Mouse (Mus musculus) forebrain, embryonic 14.5 days (tissue): Measurements from ENCODE around the gene Nxn. TPM values are rescaled to one million over a fixed set of nuclear protein-coding genes. Genes with fewer than 3 reads are reported as not detected.

ENCODE experiments used
- ATAC-seq: fragments of 200-750 bp; cut with Nextera tagmentation; 2 replicates; pipeline ENCODE4 v1.8.0; 2017; ENCODE audit warnings: mild to moderate bottlenecking, moderate library complexity
- DNase-seq: peaks from one replicate; pipeline ENCODE4 v3.0.0-alpha.2; 2015; ENCODE audit warnings: low spot score
- H3K27ac ChIP-seq: fragments of 300-500 bp; sonication (generic); 2 replicates; pipeline ENCODE4 v1.5.1; 2014; ENCODE audit warnings: low read depth, mild to moderate bottlenecking, control low read depth, low read length, moderate library complexity
- H3K27me3 ChIP-seq: fragments of 300-500 bp; sonication (generic); replicated peaks from 2 replicates; pipeline ENCODE4 v1.6.1; 2014; ENCODE audit warnings: low read length, control low read depth, mixed read lengths; ENCODE audit not compliant: control insufficient read depth, insufficient read depth
- H3K36me3 ChIP-seq: fragments of 300-500 bp; sonication (generic); 2 replicates; pipeline ENCODE4 v1.6.1; 2014; ENCODE audit warnings: low read length, control low read depth; ENCODE audit not compliant: control insufficient read depth, insufficient read depth
- H3K4me1 ChIP-seq: fragments of 300-500 bp; sonication (generic); 2 replicates; pipeline ENCODE4 v1.6.1; 2014; ENCODE audit warnings: antibody characterized with exemption, low read length, control low read depth; ENCODE audit not compliant: control insufficient read depth, insufficient read depth
- H3K4me2 ChIP-seq: fragments of 300-500 bp; sonication (generic); 2 replicates; pipeline ENCODE4 v1.6.1; 2014; ENCODE audit warnings: mild to moderate bottlenecking, control low read depth, low read length
- H3K4me3 ChIP-seq: fragments of 300-500 bp; sonication (generic); 2 replicates; pipeline ENCODE4 v1.5.1; 2014; ENCODE audit warnings: low read depth, low read length, control low read depth
- H3K9ac ChIP-seq: fragments of 300-500 bp; sonication (generic); 2 replicates; pipeline ENCODE4 v1.6.1; 2014; ENCODE audit warnings: mild to moderate bottlenecking, low read length, control low read depth, moderate library complexity
- H3K9me3 ChIP-seq: fragments of 300-500 bp; sonication (generic); replicated peaks from 2 replicates; pipeline ENCODE4 v1.6.1; 2016; ENCODE audit warnings: low read length, control low read depth, mixed read lengths; ENCODE audit not compliant: control insufficient read depth
- WGBS: fragments of 180-500 bp; shearing (Covaris S2); extraction: QIAGEN DNeasy Blood & Tissue Kit; methylation state at CpG from one replicate; pipeline ENCODE4 v1.1.7; 2014; 5-methylcytosine and 5-hydroxymethylcytosine counted together
- polyA plus RNA-seq: library from polyadenylated mRNA; unstranded; fragments of >200 nt; fragmentation: Nextera tagmentation; extraction: Ambion mirVana; gene quantifications from 2 replicates; pipeline ENCODE4 v1.2.1, GENCODE M21; 2014

The Nxn gene
- polyA plus RNA-seq, 1 experiment from 2014 or later = 21.2 TPM

DNA sequence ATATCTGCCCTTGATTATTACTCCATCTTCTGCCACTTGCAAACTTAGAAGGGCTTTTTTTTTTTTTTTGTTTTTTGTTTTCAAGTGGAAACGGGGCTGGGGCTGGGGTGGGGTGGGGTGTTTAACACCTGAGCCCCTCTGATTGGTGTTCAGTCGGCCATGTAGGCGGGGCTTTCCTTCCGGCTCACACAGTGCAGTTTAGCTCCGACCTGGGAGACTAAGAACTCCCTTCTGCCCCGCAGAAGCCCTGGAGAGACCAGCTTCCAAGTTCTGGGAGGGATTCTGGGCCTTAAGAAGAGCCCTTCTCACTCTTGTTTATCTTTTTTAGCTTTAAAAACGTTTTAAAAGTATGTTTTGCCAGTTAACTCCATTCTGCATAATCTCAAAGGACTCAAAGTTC lies 61.2 kb downstream of the Nxn start:
- Histone ChIP-seq H3K4me2 (no peak overlapping the region), H3K9me3 (no peaks in the 10 kb centered on the region), H3K4me3 (no peak overlapping the region), H3K4me1 (peaks cover 23% of the 10 kb centered on the region), H3K9ac (no peak overlapping the region), H3K36me3 (no peaks in the 10 kb centered on the region), H3K27ac (no peak overlapping the region), H3K27me3 (no peaks in the 10 kb centered on the region)
- ATAC-seq (no peak), DNase-seq (no peak)
- 9% methylated on average over 7 of the region's 7 CpGs for WGBS

DNA sequence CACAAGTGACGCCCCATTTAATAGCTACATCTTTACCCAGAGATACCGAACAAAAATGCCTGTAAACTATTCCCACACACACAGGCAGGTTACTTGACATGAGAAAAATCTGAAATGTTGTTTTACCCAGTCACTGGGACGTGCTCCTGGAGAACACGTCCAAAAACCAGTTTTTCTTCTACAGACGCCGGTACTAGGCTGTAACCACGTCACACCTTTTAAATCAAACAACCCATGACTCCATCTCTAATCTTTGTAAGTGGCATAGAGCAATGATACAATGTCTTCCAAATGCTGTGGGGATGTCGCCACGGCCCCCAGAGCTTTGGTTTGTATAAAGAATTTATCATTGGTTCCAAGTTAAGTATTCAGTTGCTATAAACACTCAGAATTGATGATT lies 61.7 kb downstream of the Nxn start:
- H3K4me1 ChIP-seq = peaks cover 22% of the 10 kb centered on the region
- H3K9me3 ChIP-seq = no peaks in the 10 kb centered on the region
- no peaks in the 10 kb centered on the region for H3K36me3 ChIP-seq
- no peak overlapping the region for H3K4me3 ChIP-seq
- no peak overlapping the region for H3K9ac ChIP-seq
- WGBS = 91% methylated on average over 9 of the region's 9 CpGs
- H3K27me3 ChIP-seq = no peaks in the 10 kb centered on the region
- no peak overlapping the region for H3K4me2 ChIP-seq
- DNase-seq = no peak
- no peak overlapping the region for H3K27ac ChIP-seq
- ATAC-seq = no peak

- H3K36me3 ChIP-seq = no peaks in the 10 kb centered on the region
- no peak for DNase-seq
- no peak overlapping the region for H3K4me2 ChIP-seq
- H3K27ac ChIP-seq = no peak overlapping the region
- H3K4me1 ChIP-seq = peaks cover 21% of the 10 kb centered on the region
- H3K27me3 ChIP-seq = no peaks in the 10 kb centered on the region
- no peak overlapping the region for H3K9ac ChIP-seq
- no peaks in the 10 kb centered on the region for H3K9me3 ChIP-seq
- H3K4me3 ChIP-seq = no peak overlapping the region
- ATAC-seq = no peak
Measured at GRCm38 (mm10) chr11:76336224-76336623, 62.7 kb downstream of the Nxn start.

GRCm38 (mm10) chr11:76334966-76335365 lies 64.0 kb downstream of the Nxn start:
- H3K9ac ChIP-seq = no peak overlapping the region
- peak; percentile 58 for DNase-seq
- H3K36me3 ChIP-seq = no peaks in the 10 kb centered on the region
- no peak overlapping the region for H3K4me2 ChIP-seq
- 11% methylated on average over 10 of the region's 10 CpGs for WGBS
- no peaks in the 10 kb centered on the region for H3K9me3 ChIP-seq
- H3K4me1 ChIP-seq = peaks cover 16% of the 10 kb centered on the region
- no peak for ATAC-seq
- H3K4me3 ChIP-seq = no peak overlapping the region
- H3K27me3 ChIP-seq = no peaks in the 10 kb centered on the region
- H3K27ac ChIP-seq = no peak overlapping the region

DNA sequence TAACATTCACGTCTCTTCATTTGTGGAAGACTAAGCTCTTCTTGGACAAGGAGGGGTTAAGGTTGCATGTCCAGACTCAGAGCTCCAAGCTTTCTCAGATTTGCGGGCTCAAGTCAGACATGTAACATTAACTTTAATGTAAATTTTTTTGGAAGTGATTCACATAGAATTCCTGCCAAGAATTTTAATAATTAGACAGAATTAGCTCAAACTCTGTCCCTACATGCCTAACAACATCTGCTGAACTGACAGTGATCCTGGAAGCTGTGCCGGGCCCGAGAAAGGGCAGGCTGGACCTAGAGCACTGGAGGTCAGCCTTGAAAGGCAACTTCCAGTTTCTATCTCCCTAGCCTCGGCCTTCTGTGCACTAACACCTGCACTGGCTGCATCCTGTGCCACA lies 66.7 kb downstream of the Nxn start:
- H3K27ac ChIP-seq = no peak overlapping the region

DNA sequence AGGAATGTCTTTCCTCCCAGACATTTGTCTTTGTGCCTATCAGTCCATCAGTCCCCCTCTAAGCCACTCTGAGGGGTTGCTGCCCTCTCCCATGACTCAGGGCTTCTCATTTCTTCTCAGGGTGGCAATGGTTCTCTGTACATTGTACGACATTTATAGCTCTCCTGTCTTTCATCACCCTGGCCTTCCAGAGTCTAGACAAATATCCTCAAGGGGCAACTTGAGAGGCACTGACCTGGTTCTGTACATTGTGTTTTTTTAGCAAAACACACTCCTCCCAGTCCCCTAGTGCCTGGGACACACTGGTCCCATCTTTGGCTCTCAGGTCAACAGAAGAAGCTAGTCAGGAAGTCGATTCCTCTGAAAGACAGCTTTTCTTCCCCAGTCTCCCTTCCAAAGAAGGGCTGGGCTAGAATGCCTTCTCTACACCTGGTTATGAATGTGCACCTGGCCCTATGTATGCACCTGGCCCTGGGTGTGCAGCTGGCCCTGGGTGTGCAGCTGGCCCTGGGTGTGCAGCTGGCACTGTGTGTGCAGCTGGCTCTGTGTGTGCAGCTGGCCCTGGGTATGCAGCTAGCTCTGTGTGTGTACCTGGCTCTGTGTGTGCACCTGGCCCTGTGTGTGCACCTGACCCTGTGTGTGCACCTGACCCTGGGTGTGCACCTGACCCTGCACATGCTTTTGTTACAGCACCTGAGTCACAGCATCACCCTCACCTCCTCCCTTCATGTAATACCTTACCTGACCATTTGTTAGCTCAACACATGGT lies 70.2 kb downstream of the Nxn start:
- 78% methylated on average over 2 of the region's 2 CpGs for WGBS
- H3K4me1 ChIP-seq = peaks cover 12% of the 10 kb centered on the region
- no peak overlapping the region for H3K4me2 ChIP-seq
- no peak overlapping the region for H3K4me3 ChIP-seq
- no peak overlapping the region for H3K9ac ChIP-seq
- no peaks in the 10 kb centered on the region for H3K27me3 ChIP-seq
- ATAC-seq (no peak), DNase-seq (no peak)
- no peaks in the 10 kb centered on the region for H3K9me3 ChIP-seq
- no peak overlapping the region for H3K27ac ChIP-seq
- H3K36me3 ChIP-seq = no peaks in the 10 kb centered on the region

More for the DNA sequence above, 66.7 kb downstream of the Nxn start:
- Histone ChIP-seq H3K9ac (no peak overlapping the region), H3K4me2 (no peak overlapping the region), H3K36me3 (no peaks in the 10 kb centered on the region), H3K4me3 (no peak overlapping the region), H3K4me1 (peaks cover 9% of the 10 kb centered on the region), H3K27me3 (no peaks in the 10 kb centered on the region), H3K9me3 (no peaks in the 10 kb centered on the region)
- 63% methylated on average over 5 of the region's 5 CpGs for WGBS
- ATAC-seq = no peak
- DNase-seq = no peak

GRCm38 (mm10) chr11:76328084-76328483 lies 70.9 kb downstream of the Nxn start:
- ATAC-seq (no peak), DNase-seq (no peak)
- Histone ChIP-seq H3K36me3 (no peaks in the 10 kb centered on the region), H3K4me3 (no peak overlapping the region), H3K27ac (no peak overlapping the region), H3K9ac (no peak overlapping the region), H3K27me3 (no peaks in the 10 kb centered on the region), H3K9me3 (no peaks in the 10 kb centered on the region), H3K4me1 (peaks cover 12% of the 10 kb centered on the region), H3K4me2 (no peak overlapping the region)
- 47% methylated on average over 11 of the region's 11 CpGs for WGBS

DNA sequence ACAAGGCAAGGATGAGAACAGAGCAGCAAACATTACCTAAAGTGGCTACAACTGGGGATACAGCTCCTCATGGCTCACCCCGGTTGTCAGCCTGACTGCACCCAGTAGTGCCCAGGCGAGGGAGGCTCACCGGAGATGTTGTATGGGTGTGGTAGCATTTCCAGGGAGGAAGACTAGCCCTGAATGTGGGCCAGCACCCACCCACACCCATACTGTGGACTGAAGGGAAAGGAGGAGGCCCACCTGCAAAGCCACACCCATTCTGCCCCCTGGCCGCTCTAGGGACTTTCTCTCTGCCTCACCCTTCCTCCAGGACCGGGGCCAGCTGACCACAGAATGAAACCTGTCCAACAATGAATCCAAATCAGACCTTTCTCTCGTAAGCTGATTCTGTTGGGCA lies 72.3 kb downstream of the Nxn start:
- Histone ChIP-seq H3K36me3 (no peaks in the 10 kb centered on the region), H3K9me3 (no peaks in the 10 kb centered on the region), H3K27me3 (no peaks in the 10 kb centered on the region), H3K4me2 (no peak overlapping the region), H3K4me3 (no peak overlapping the region), H3K9ac (no peak overlapping the region), H3K27ac (no peak overlapping the region), H3K4me1 (peaks cover 12% of the 10 kb centered on the region)
- WGBS = 80% methylated on average over 6 of the region's 6 CpGs
- DNase-seq (no peak), ATAC-seq (no peak)

- no peak for ATAC-seq
- no peak overlapping the region for H3K4me3 ChIP-seq
- WGBS = 57% methylated on average over 2 of the region's 2 CpGs
- no peak for DNase-seq
- no peak overlapping the region for H3K4me2 ChIP-seq
- H3K27me3 ChIP-seq = no peaks in the 10 kb centered on the region
- H3K4me1 ChIP-seq = peaks cover 12% of the 10 kb centered on the region
- no peaks in the 10 kb centered on the region for H3K36me3 ChIP-seq
- H3K27ac ChIP-seq = no peak overlapping the region
- no peaks in the 10 kb centered on the region for H3K9me3 ChIP-seq
- no peak overlapping the region for H3K9ac ChIP-seq
Measured at GRCm38 (mm10) chr11:76326051-76326450, 72.9 kb downstream of the Nxn start.
